In genomic region chr2:71155486-71155885, GRCm38 (mm10) we compare ENCODE assay signal across 8 mouse cellular contexts. TPM values are rescaled to one million over a fixed set of nuclear protein-coding genes. Genes with fewer than 3 reads are reported as not detected.
DNase-seq lines count a peak whose midpoint lies in the region; ATAC-seq and TF ChIP-seq lines count a peak whose summit lies in the region.

No protein-coding gene starts in this region.

- no peak overlapping the region for H3K27ac ChIP-seq in cortical plate, adult 2 months (ENCODE audit: insufficient read depth, low read length)
- H3K27ac ChIP-seq in kidney, embryonic 14.5 days (ENCODE audit: low read depth, low read length), result no peak overlapping the region
- no peak overlapping the region for H3K27ac ChIP-seq in liver, adult 2 months (replicated peaks; ENCODE audit: insufficient read depth, low read depth, low read length)
- H3K27ac ChIP-seq in stomach, embryonic 16.5 days (ENCODE audit: low read length), result no peak overlapping the region

- H3K4me1 ChIP-seq in cortical plate, adult 2 months (ENCODE audit: control insufficient read depth, insufficient read depth, low read length), result no peaks in the 10 kb centered on the region
- H3K4me1 ChIP-seq in kidney, embryonic 14.5 days (ENCODE audit: control insufficient read depth, insufficient read depth, low read length), result no peaks in the 10 kb centered on the region
- no peaks in the 10 kb centered on the region for H3K4me1 ChIP-seq in liver, adult 2 months (ENCODE audit: control insufficient read depth, insufficient read depth, low read length)
- no peaks in the 10 kb centered on the region for H3K4me1 ChIP-seq in stomach, embryonic 16.5 days (ENCODE audit: control insufficient read depth, insufficient read depth, low read length)

- peak; percentile 63; the same call in 1 of the 2 replicates for ATAC-seq in kidney, embryonic 14.5 days (ENCODE audit: low FRiP score, low TSS enrichment)
- peak; percentile 74; the same call in 1 of the 2 replicates for ATAC-seq in stomach, embryonic 16.5 days (ENCODE audit: insufficient read depth, low FRiP score)

- H3K4me3 ChIP-seq in cortical plate, adult 2 months (ENCODE audit: insufficient read depth, low read length), result no peak overlapping the region
- no peak overlapping the region for H3K4me3 ChIP-seq in kidney, embryonic 14.5 days (ENCODE audit: low read length)
- no peak overlapping the region for H3K4me3 ChIP-seq in liver, adult 2 months (ENCODE audit: insufficient read depth, low read depth, low read length)
- H3K4me3 ChIP-seq in stomach, embryonic 16.5 days (replicated peaks; ENCODE audit: low read length), result no peak overlapping the region

- peak; percentile 87 for TF ChIP-seq CTCF in cortical plate, adult 2 months (IDR thresholded peaks at IDR 0.05; ENCODE audit: extremely low read depth, insufficient read depth, low read length)
- TF ChIP-seq CTCF in liver, adult 2 months (IDR thresholded peaks at IDR 0.05; ENCODE audit: low read depth, low read length), result peak; percentile 99

- DNase-seq in 416B (ENCODE audit: low read depth), result peak; percentile 76
- peak; percentile 62 to 88 for DNase-seq in adrenal gland, adult (ENCODE audit: inconsistent age in 2 of 2, low spot score in 1 of 2)
- DNase-seq in gastrocnemius, postnatal 4 days (ENCODE audit: low spot score in 2 of 2), result peak; percentile 53 to 61
- peak; percentile 46 for DNase-seq in liver, adult 2 months (ENCODE audit: extremely low read depth, low read depth, low spot score)
- peak; percentile 40 to 62 for DNase-seq in natural killer cell, adult 2 months (ENCODE audit: low spot score in 2 of 2)

- H3K9ac ChIP-seq in kidney, embryonic 14.5 days (ENCODE audit: low read depth, low read length), result no peak overlapping the region
- H3K9ac ChIP-seq in liver, adult 2 months (ENCODE audit: low read depth, low read length), result no peak overlapping the region
- no peak overlapping the region for H3K9ac ChIP-seq in stomach, embryonic 16.5 days (ENCODE audit: low read length)

- H3K79me2 ChIP-seq in liver, adult 2 months (ENCODE audit: control insufficient read depth, insufficient read depth, low read length), result no peaks in the 10 kb centered on the region

- TF ChIP-seq POLR2A in cortical plate, adult 2 months (IDR thresholded peaks at IDR 0.05; ENCODE audit: extremely low read depth, insufficient read depth, low read length), result no peak
- TF ChIP-seq POLR2A in liver, adult 2 months (IDR thresholded peaks at IDR 0.05; ENCODE audit: extremely low read depth, insufficient read depth, low read length), result no peak

- H3K27me3 ChIP-seq in kidney, embryonic 14.5 days (ENCODE audit: control insufficient read depth, insufficient read depth, low read length), result no peaks in the 10 kb centered on the region
- no peaks in the 10 kb centered on the region for H3K27me3 ChIP-seq in liver, adult 2 months (ENCODE audit: control insufficient read depth, insufficient read depth, low read length)
- no peaks in the 10 kb centered on the region for H3K27me3 ChIP-seq in stomach, embryonic 16.5 days (ENCODE audit: control insufficient read depth, insufficient read depth, low read length)

- no peak overlapping the region for H3K4me2 ChIP-seq in kidney, embryonic 14.5 days (replicated peaks; ENCODE audit: low read depth, low read length)
- H3K4me2 ChIP-seq in stomach, embryonic 16.5 days (ENCODE audit: low read depth, low read length), result no peak overlapping the region

- H3K9me3 ChIP-seq in kidney, embryonic 14.5 days (ENCODE audit: control insufficient read depth, low read length), result no peaks in the 10 kb centered on the region
- H3K9me3 ChIP-seq in stomach, embryonic 16.5 days (replicated peaks; ENCODE audit: control insufficient read depth, low read length), result no peaks in the 10 kb centered on the region

- 10% methylated on average over 8 of the region's 8 CpGs for WGBS in kidney, embryonic 14.5 days
- WGBS in liver, adult 2 months, result 4% methylated on average over 8 of the region's 8 CpGs
- 7% methylated on average over 8 of the region's 8 CpGs for WGBS in stomach, embryonic 16.5 days

- no peaks in the 10 kb centered on the region for H3K36me3 ChIP-seq in kidney, embryonic 14.5 days (ENCODE audit: control insufficient read depth, insufficient read depth, low read length)
- H3K36me3 ChIP-seq in liver, adult 2 months (ENCODE audit: control insufficient read depth, insufficient read depth, low read length), result no peaks in the 10 kb centered on the region
- no peaks in the 10 kb centered on the region for H3K36me3 ChIP-seq in stomach, embryonic 16.5 days (ENCODE audit: control insufficient read depth, insufficient read depth, low read length)

RNA-seq across cellular contexts. Expression of gene Cybrd1, which starts 37.8 kb away (rescaled TPM):
- 1.4 and 1.7 TPM in 2 replicates for polyA plus RNA-seq in cortical plate, adult 2 months (2012; rRNA removed)
- total RNA-seq in gastrocnemius, postnatal 4 days (2021), result 1 to 10 TPM; 5.5 to 7.0 TPM
- 0.80 and 0.86 TPM in 2 replicates for polyA plus RNA-seq in kidney, embryonic 14.5 days (2014; fragmentation: Nextera tagmentation; extraction: Ambion mirVana)
- under 0.01 and 0.07 TPM in 2 replicates for total RNA-seq in liver, adult 2 months (2014; rRNA removed)
- polyA plus RNA-seq in liver, adult 2 months (2012; rRNA removed), result 0.05 and 0.10 TPM in 2 replicates
- polyA plus RNA-seq in stomach, embryonic 16.5 days (2015; fragmentation: Nextera tagmentation; extraction: Ambion mirVana), result 10.6 and 12.3 TPM in 2 replicates

RNA-seq across cellular contexts. Expression of gene Dync1i2, which starts 56.0 kb away (rescaled TPM):
- polyA plus RNA-seq in cortical plate, adult 2 months (2012; rRNA removed), result 172 and 178 TPM in 2 replicates
- 10 to 100 TPM; 75.4 to 75.5 TPM for total RNA-seq in gastrocnemius, postnatal 4 days (2021)
- 76.3 and 96.4 TPM in 2 replicates for polyA plus RNA-seq in kidney, embryonic 14.5 days (2014; fragmentation: Nextera tagmentation; extraction: Ambion mirVana)
- total RNA-seq in liver, adult 2 months (2014; rRNA removed), result 23.0 TPM in 2 replicates
- polyA plus RNA-seq in liver, adult 2 months (2012; rRNA removed), result 9.1 and 10.5 TPM in 2 replicates
- polyA plus RNA-seq in stomach, embryonic 16.5 days (2015; fragmentation: Nextera tagmentation; extraction: Ambion mirVana), result 77.1 and 81.1 TPM in 2 replicates
